Mouse (Mus musculus) kidney, adult 2 months (tissue): ENCODE measurements around the gene Ywhae.

Experiments used
- CTCF ChIP-seq: fragments of 200-500 bp; conservative IDR thresholded peaks from 2 replicates; pipeline ENCODE4 v1.5.1; 2011; ENCODE audit warnings: low read depth, mild to moderate bottlenecking, control low read depth, low read length, moderate library complexity, mixed read lengths; ENCODE audit not compliant: insufficient read depth, insufficient read length
- POLR2A ChIP-seq: fragments of 200-500 bp; IDR thresholded peaks from one replicate; pipeline ENCODE4 v1.6.1; 2011; ENCODE audit warnings: low read depth, low read length, control low read depth

DNA sequence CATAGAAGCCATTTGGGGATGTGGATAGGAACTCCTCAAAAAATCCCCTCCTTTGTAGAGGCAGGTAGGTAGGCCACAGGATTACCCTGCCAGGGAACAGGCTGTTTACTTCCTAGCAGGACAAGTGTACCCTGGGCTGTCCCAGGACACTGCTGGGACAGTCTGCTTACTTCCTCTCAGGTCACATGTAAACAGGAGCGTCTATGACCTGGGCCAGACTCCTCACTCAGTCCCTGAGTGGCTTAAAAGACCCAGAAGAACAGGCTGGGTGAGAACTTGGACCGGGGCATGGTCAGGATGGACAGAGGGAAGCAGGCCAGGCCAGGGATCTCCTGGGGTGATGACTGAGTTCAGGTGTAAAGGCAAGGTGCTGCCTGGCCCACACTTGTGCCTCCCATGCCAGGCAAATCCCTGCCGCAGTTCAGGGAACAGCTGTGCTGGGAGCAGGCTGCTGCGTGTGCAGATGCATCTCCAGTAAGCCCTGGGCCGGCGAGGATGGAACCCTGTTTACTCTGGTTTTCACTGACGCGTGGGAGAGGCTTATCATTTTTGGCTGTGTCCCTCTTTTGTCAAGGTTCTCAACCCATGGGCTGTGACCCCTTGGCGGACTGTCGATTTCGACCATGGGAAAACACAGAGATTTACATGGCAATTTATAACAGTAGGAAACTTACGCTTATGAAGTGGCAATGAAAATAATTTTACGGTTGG is 64.0 kb downstream of the Ywhae start:
- TF ChIP-seq CTCF (no peak), POLR2A (no peak)
